Mouse (Mus musculus): ENCODE measurements around the gene Tmem210.

GRCm38 (mm10) chr2:25244144-25244543 is 43.8 kb upstream of the Tmem210 start:
- TF ChIP-seq CTCF (IDR thresholded peaks at IDR 0.05 in 2 of 3, conservative IDR thresholded peaks at IDR 0.05 in 1 of 3; ENCODE audit: control insufficient read depth in 1 of 3, insufficient read depth in 1 of 3, low read depth in 2 of 3, low read length in 3 of 3, poor library complexity in 1 of 3, severe bottlenecking in 1 of 3) (no peak), MAX (IDR thresholded peaks at IDR 0.05; ENCODE audit: low read length) (no peak), POLR2AphosphoS5 (IDR thresholded peaks at IDR 0.05; ENCODE audit: borderline replicate concordance, low read depth, low read length) (no peak), ETS1 (IDR thresholded peaks at IDR 0.05; ENCODE audit: low read depth, low read length) (no peak), MAFK (IDR thresholded peaks at IDR 0.05; ENCODE audit: borderline replicate concordance, low read depth, low read length) (no peak), HCFC1 (IDR thresholded peaks at IDR 0.05; ENCODE audit: low read depth, low read length) (no peak), POLR2A (IDR thresholded peaks at IDR 0.05; ENCODE audit: control insufficient read depth in 1 of 2, insufficient read depth in 1 of 2, low read depth in 1 of 2, low read length in 2 of 2, poor library complexity in 1 of 2) (no peak; a peak in 1 of 4 replicates), TAL1 (IDR thresholded peaks at IDR 0.05; ENCODE audit: low read length) (no peak), RAD21 (IDR thresholded peaks at IDR 0.05; ENCODE audit: low read depth, low read length) (no peak), ELF1 (IDR thresholded peaks at IDR 0.05; ENCODE audit: low read depth, low read length) (no peak)

Data from MEL (cell line).